Mouse (Mus musculus) kidney, embryonic 15.5 days (tissue): ENCODE results near the gene Ube2v1. TPM values are rescaled to one million over a fixed set of nuclear protein-coding genes. Genes with fewer than 3 reads are reported as not detected.

Source experiments
- ATAC-seq: fragments of 200-750 bp; cut with Nextera tagmentation; replicated peaks from 2 replicates; pipeline ENCODE4 v1.8.0; 2017; ENCODE audit warnings: moderate TSS enrichment; ENCODE audit not compliant: low FRiP score
- H3K27ac ChIP-seq: fragments of 300-500 bp; sonication (generic); 2 replicates; pipeline ENCODE4 v1.5.1; 2015; ENCODE audit warnings: mild to moderate bottlenecking, inconsistent platforms
- H3K27me3 ChIP-seq: fragments of 300-500 bp; sonication (generic); 2 replicates; pipeline ENCODE4 v1.6.1; 2015; ENCODE audit warnings: inconsistent platforms
- H3K36me3 ChIP-seq: fragments of 300-500 bp; sonication (generic); 2 replicates; pipeline ENCODE4 v1.6.1; 2015; ENCODE audit warnings: inconsistent platforms
- H3K4me1 ChIP-seq: fragments of 300-500 bp; sonication (generic); 2 replicates; pipeline ENCODE4 v1.6.1; 2015; ENCODE audit warnings: inconsistent platforms
- H3K4me2 ChIP-seq: fragments of 300-500 bp; sonication (generic); 2 replicates; pipeline ENCODE4 v1.6.1; 2015; ENCODE audit warnings: moderate library complexity, mild to moderate bottlenecking, inconsistent platforms
- H3K4me3 ChIP-seq: fragments of 300-500 bp; sonication (generic); replicated peaks from 2 replicates; pipeline ENCODE4 v1.5.1; 2015; ENCODE audit warnings: mild to moderate bottlenecking, inconsistent platforms
- H3K9ac ChIP-seq: fragments of 300-500 bp; sonication (generic); 2 replicates; pipeline ENCODE4 v1.6.1; 2015; ENCODE audit warnings: mild to moderate bottlenecking, inconsistent platforms
- H3K9me3 ChIP-seq: fragments of 300-500 bp; sonication (generic); replicated peaks from 2 replicates; pipeline ENCODE4 v1.6.1; 2016; ENCODE audit warnings: inconsistent platforms
- WGBS: fragments of 180-500 bp; shearing (Covaris S2); methylation state at CpG from one replicate; pipeline ENCODE4 v1.1.7; 2015; ENCODE audit warnings: mixed read lengths; 5-methylcytosine and 5-hydroxymethylcytosine counted together
- polyA plus RNA-seq: library from polyadenylated mRNA; unstranded; fragments of >200 nt; fragmentation: Nextera tagmentation; extraction: Ambion mirVana; gene quantifications from 2 replicates; pipeline ENCODE4 v1.2.1, GENCODE M21; 2015

Gene Ube2v1
- polyA plus RNA-seq, 1 experiment from 2014 or later: 313 TPM

GRCm38 (mm10) chr2:167577186-167577785 is 54.6 kb downstream of the Ube2v1 start:
- 0 out of 2 replicates have a peak overlapping the region, but pooled peaks have one; percentile 2 for H3K27ac ChIP-seq

GRCm38 (mm10) chr2:167576121-167576620 is 55.7 kb downstream of the Ube2v1 start:
- 72% methylated on average over 8 of the region's 8 CpGs for WGBS
- H3K9ac ChIP-seq: no peak overlapping the region
- no peak overlapping the region for H3K4me3 ChIP-seq
- no peak for ATAC-seq
- no peak overlapping the region for H3K27ac ChIP-seq
- no peaks in the 10 kb centered on the region for H3K9me3 ChIP-seq
- peaks cover 18% of the 10 kb centered on the region for H3K4me1 ChIP-seq
- no peaks in the 10 kb centered on the region for H3K36me3 ChIP-seq
- no peak overlapping the region for H3K4me2 ChIP-seq
- no peaks in the 10 kb centered on the region for H3K27me3 ChIP-seq

More at GRCm38 (mm10) chr2:167577186-167577785, 54.6 kb downstream of the Ube2v1 start:
- WGBS: 48% methylated on average over 9 of the region's 9 CpGs
- Histone ChIP-seq H3K27me3 (no peaks in the 10 kb centered on the region), H3K4me3 (no peak overlapping the region), H3K4me1 (peaks cover 28% of the 10 kb centered on the region), H3K4me2 (no peak overlapping the region), H3K9ac (no peak overlapping the region), H3K36me3 (no peaks in the 10 kb centered on the region), H3K9me3 (no peaks in the 10 kb centered on the region)
- ATAC-seq: no peak

GRCm38 (mm10) chr2:167575581-167575980 is 56.3 kb downstream of the Ube2v1 start:
- WGBS: 80% methylated on average over 7 of the region's 7 CpGs

GRCm38 (mm10) chr2:167574814-167575213 is 57.1 kb downstream of the Ube2v1 start:
- Histone ChIP-seq H3K9ac (no peak overlapping the region), H3K36me3 (no peaks in the 10 kb centered on the region), H3K4me2 (no peak overlapping the region), H3K4me1 (peaks cover 24% of the 10 kb centered on the region), H3K27ac (no peak overlapping the region), H3K27me3 (no peaks in the 10 kb centered on the region), H3K9me3 (no peaks in the 10 kb centered on the region), H3K4me3 (no peak overlapping the region)
- no peak for ATAC-seq
- WGBS: 63% methylated on average over 9 of the region's 9 CpGs

More at GRCm38 (mm10) chr2:167575581-167575980, 56.3 kb downstream of the Ube2v1 start:
- Histone ChIP-seq H3K9ac (no peak overlapping the region), H3K9me3 (no peaks in the 10 kb centered on the region), H3K27ac (no peak overlapping the region), H3K4me3 (no peak overlapping the region), H3K27me3 (no peaks in the 10 kb centered on the region), H3K4me1 (peaks cover 18% of the 10 kb centered on the region), H3K4me2 (no peak overlapping the region), H3K36me3 (no peaks in the 10 kb centered on the region)
- ATAC-seq: no peak

- no peak overlapping the region for H3K27ac ChIP-seq
- H3K9ac ChIP-seq: no peak overlapping the region
- no peaks in the 10 kb centered on the region for H3K36me3 ChIP-seq
- no peaks in the 10 kb centered on the region for H3K27me3 ChIP-seq
- H3K4me1 ChIP-seq: peaks cover 25% of the 10 kb centered on the region
- no peaks in the 10 kb centered on the region for H3K9me3 ChIP-seq
- ATAC-seq: no peak
- WGBS: 75% methylated on average over 18 of the region's 18 CpGs
- H3K4me3 ChIP-seq: no peak overlapping the region
- H3K4me2 ChIP-seq: no peak overlapping the region
These were observed 60.3 kb downstream of the Ube2v1 start for GRCm38 (mm10) chr2:167571442-167572220.

- Histone ChIP-seq H3K36me3 (no peaks in the 10 kb centered on the region), H3K9me3 (no peaks in the 10 kb centered on the region), H3K9ac (no peak overlapping the region), H3K4me3 (no peak overlapping the region), H3K27me3 (no peaks in the 10 kb centered on the region), H3K4me2 (no peak overlapping the region), H3K4me1 (peaks cover 30% of the 10 kb centered on the region), H3K27ac (0 out of 2 replicates have a peak overlapping the region, but pooled peaks have one; percentile 56)
- WGBS: 88% methylated on average over 6 of the region's 6 CpGs
- ATAC-seq: no peak
These were observed 61.1 kb downstream of the Ube2v1 start for GRCm38 (mm10) chr2:167570815-167571214.

- Histone ChIP-seq H3K36me3 (no peaks in the 10 kb centered on the region), H3K4me3 (no peak overlapping the region), H3K27me3 (no peaks in the 10 kb centered on the region), H3K27ac (peak overlapping the region; percentile 56), H3K4me1 (peaks cover 33% of the 10 kb centered on the region), H3K4me2 (no peak overlapping the region), H3K9ac (no peak overlapping the region), H3K9me3 (no peaks in the 10 kb centered on the region)
- ATAC-seq: no peak
- 64% methylated on average over 13 of the region's 13 CpGs for WGBS
These were observed 61.8 kb downstream of the Ube2v1 start for GRCm38 (mm10) chr2:167569934-167570651.

- Histone ChIP-seq H3K9ac (no peak overlapping the region), H3K4me1 (peaks cover 46% of the 10 kb centered on the region), H3K4me2 (no peak overlapping the region), H3K36me3 (no peaks in the 10 kb centered on the region), H3K27me3 (no peaks in the 10 kb centered on the region), H3K27ac (0 out of 2 replicates have a peak overlapping the region, but pooled peaks have one; percentile 7), H3K9me3 (no peaks in the 10 kb centered on the region), H3K4me3 (no peak overlapping the region)
- 63% methylated on average over 9 of the region's 9 CpGs for whole genome bisulfite sequencing
- ATAC-seq: no peak
These were observed 63.8 kb downstream of the Ube2v1 start for GRCm38 (mm10) chr2:167568112-167568511.

GRCm38 (mm10) chr2:167565682-167566081 is 66.2 kb downstream of the Ube2v1 start:
- H3K27ac ChIP-seq: peak overlapping the region; percentile 93
- 7% methylated on average over 19 of the region's 19 CpGs for WGBS
- peak overlapping the region; percentile 49 for H3K4me2 ChIP-seq
- H3K9me3 ChIP-seq: no peaks in the 10 kb centered on the region
- peaks cover 59% of the 10 kb centered on the region for H3K4me1 ChIP-seq
- H3K9ac ChIP-seq: no peak overlapping the region
- peak; percentile 52 for ATAC-seq
- peak overlapping the region; percentile 13 for H3K4me3 ChIP-seq
- no peaks in the 10 kb centered on the region for H3K36me3 ChIP-seq
- 0 out of 2 replicates have a peak, but pooled peaks cover 4% of the 10 kb centered on the region for H3K27me3 ChIP-seq

- Histone ChIP-seq H3K4me2 (peak overlapping the region; percentile 49), H3K4me3 (peak overlapping the region; percentile 13), H3K36me3 (no peaks in the 10 kb centered on the region), H3K27me3 (0 out of 2 replicates have a peak, but pooled peaks cover 4% of the 10 kb centered on the region), H3K27ac (peak overlapping the region; percentile 93), H3K9ac (no peak overlapping the region), H3K4me1 (peaks cover 57% of the 10 kb centered on the region), H3K9me3 (no peaks in the 10 kb centered on the region)
- 0 out of 2 replicates have a peak, but pooled peaks have one; percentile 4 for ATAC-seq
- whole genome bisulfite sequencing: 46% methylated on average over 3 of the region's 3 CpGs
These were observed 66.6 kb downstream of the Ube2v1 start for GRCm38 (mm10) chr2:167565312-167565656.

- H3K4me3 ChIP-seq: no peak overlapping the region
- peaks cover 59% of the 10 kb centered on the region for H3K4me1 ChIP-seq
- no peak for ATAC-seq
- no peak overlapping the region for H3K9ac ChIP-seq
- no peak overlapping the region for H3K4me2 ChIP-seq
- WGBS: 66% methylated on average over 13 of the region's 13 CpGs
- H3K27me3 ChIP-seq: peaks cover 8% of the 10 kb centered on the region; the same call in 1 of the 2 replicates
- no peaks in the 10 kb centered on the region for H3K9me3 ChIP-seq
- peak overlapping the region; percentile 93 for H3K27ac ChIP-seq
- no peaks in the 10 kb centered on the region for H3K36me3 ChIP-seq
These were observed 67.2 kb downstream of the Ube2v1 start for GRCm38 (mm10) chr2:167564551-167565311.
